Comparison of ENCODE assay signal across 24 mouse cellular contexts in genomic region chr2:83340168-83340567, GRCm38 (mm10).
DNase-seq lines count a peak whose midpoint lies in the region; TF ChIP-seq lines count a peak whose summit lies in the region.
"Had no signal": no experiment of that assay in that cellular context is flagged by ENCODE, and none has a peak within 500 bp of the region (broad histone marks: within the 10 kb centered on the region; RNA-seq: fewer than 3 reads in every experiment).

No protein-coding gene starts in this region.

- H3K27me3 ChIP-seq in limb, embryonic 10.5 days (ENCODE audit: low read depth, poor library complexity, severe bottlenecking) = no peaks in the 10 kb centered on the region
- H3K27me3 ChIP-seq: embryonic facial prominence, embryonic 13.5 days; forebrain, embryonic 13.5 days; heart, embryonic 13.5 days; hindbrain, embryonic 12.5 days; stomach, embryonic 15.5 days had no signal

- WGBS in limb, embryonic 10.5 days = 84% methylated on average over 6 of the region's 6 CpGs

- peak; percentile 48 for TF ChIP-seq CTCF in layer of hippocampus, adult 2 months (conservative IDR thresholded peaks at IDR 0.05)
- TF ChIP-seq CTCF in brain, embryonic 14.5 days (IDR thresholded peaks at IDR 0.05; ENCODE audit: borderline replicate concordance, extremely low read depth, insufficient read depth, insufficient read length) = peak; percentile 2; the same call in 1 of the 2 replicates

- H3K4me3 ChIP-seq in layer of hippocampus, adult 2 months = no peak overlapping the region
- no peak overlapping the region for H3K4me3 ChIP-seq in ES-E14 (ENCODE audit: insufficient read depth in 1 of 2, low read depth in 1 of 2, low read length in 2 of 2, poor library complexity in 1 of 2, severe bottlenecking in 1 of 2)
- no peak overlapping the region for H3K4me3 ChIP-seq in limb, embryonic 10.5 days
- H3K4me3 ChIP-seq: embryonic facial prominence, embryonic 13.5 days; forebrain, embryonic 13.5 days; heart, embryonic 13.5 days; hindbrain, embryonic 12.5 days; stomach, embryonic 15.5 days had no signal

- no peak for TF ChIP-seq POLR2A in brain, embryonic 14.5 days (IDR thresholded peaks at IDR 0.05; ENCODE audit: borderline replicate concordance, extremely low read depth, insufficient read depth, insufficient read length, poor library complexity, severe bottlenecking)

- H3K4me1 ChIP-seq in ES-E14 (ENCODE audit: control insufficient read depth in 2 of 2, insufficient read depth in 2 of 2, low read length in 2 of 2, poor library complexity in 1 of 2) = no peaks in the 10 kb centered on the region
- H3K4me1 ChIP-seq in limb, embryonic 10.5 days = no peaks in the 10 kb centered on the region
- H3K4me1 ChIP-seq: embryonic facial prominence, embryonic 13.5 days; forebrain, embryonic 13.5 days; heart, embryonic 13.5 days; hindbrain, embryonic 12.5 days; stomach, embryonic 15.5 days had no signal

- H3K36me3 ChIP-seq in ES-E14 (ENCODE audit: control insufficient read depth, insufficient read depth, low read length, poor library complexity, severe bottlenecking) = no peaks in the 10 kb centered on the region
- H3K36me3 ChIP-seq in limb, embryonic 10.5 days = no peaks in the 10 kb centered on the region
- H3K36me3 ChIP-seq: embryonic facial prominence, embryonic 13.5 days; heart, embryonic 13.5 days; hindbrain, embryonic 12.5 days; stomach, embryonic 15.5 days had no signal

- H3K9ac ChIP-seq in ES-E14 (ENCODE audit: insufficient read depth, low read depth, low read length, poor library complexity, severe bottlenecking) = no peak overlapping the region
- H3K9ac ChIP-seq: embryonic facial prominence, embryonic 13.5 days; forebrain, embryonic 13.5 days; heart, embryonic 13.5 days; hindbrain, embryonic 12.5 days; liver, embryonic 14.5 days; lung, embryonic 14.5 days; stomach, embryonic 15.5 days had no signal

- H3K27ac ChIP-seq in layer of hippocampus, adult 2 months = no peak overlapping the region
- H3K27ac ChIP-seq in ES-E14 (ENCODE audit: insufficient read depth, low read depth, low read length, poor library complexity, severe bottlenecking) = no peak overlapping the region
- no peak overlapping the region for H3K27ac ChIP-seq in limb, embryonic 10.5 days
- H3K27ac ChIP-seq: embryonic facial prominence, embryonic 13.5 days; forebrain, embryonic 13.5 days; heart, embryonic 13.5 days; hindbrain, embryonic 12.5 days; liver, embryonic 14.5 days; stomach, embryonic 15.5 days had no signal

- H3K9me3 ChIP-seq in ES-E14 (ENCODE audit: control insufficient read depth, insufficient read depth, low read depth, low read length) = no peaks in the 10 kb centered on the region
- no peaks in the 10 kb centered on the region for H3K9me3 ChIP-seq in limb, embryonic 10.5 days (replicated peaks)
- H3K9me3 ChIP-seq: embryonic facial prominence, embryonic 13.5 days; forebrain, embryonic 13.5 days; heart, embryonic 13.5 days; hindbrain, embryonic 12.5 days; stomach, embryonic 15.5 days had no signal

- peak; percentile 13 for DNase-seq in embryo, embryonic 10 days (ENCODE audit: low spot score)
- DNase-seq in embryo, embryonic 9.5 days (ENCODE audit: extremely low spot score) = no peak
- no peak for DNase-seq in layer of hippocampus, adult 2 months (ENCODE audit: low spot score in 2 of 2)
- DNase-seq in layer of hippocampus, postnatal 10 days (ENCODE audit: low spot score in 2 of 2) = no peak
- DNase-seq in ES-E14 (ENCODE audit: low read depth, low spot score) = peak; percentile 51
- no peak for DNase-seq in brain, embryonic 14.5 days (ENCODE audit: low read depth)
- no peak for DNase-seq in adrenal gland, adult 18-20 months (ENCODE audit: low spot score in 2 of 2)
- DNase-seq in limb, embryonic 10.5 days (ENCODE audit: low spot score) = no peak
- DNase-seq: adrenal gland, postnatal 14 days; cerebellum, adult 8-10 months; gastrocnemius, postnatal 10 days; heart, adult 11 months; kidney, postnatal 36 days; lung, embryonic 14.5 days; midbrain, embryonic 14.5 days; right cerebral cortex, postnatal 4 days; thymus, adult 18-20 months; thymus, postnatal 36 days had no signal

- in situ Hi-C loops in ES-E14 (cut with MboI; ENCODE audit: low sequenced_read_pairs in 2 of 2, unreplicated experiment in 2 of 2) = no loop called here

TF ChIP-seq in ES-E14, 5 proteins besides CTCF, POLR2A, EP300 and RAD21:
- TF ChIP-seq ZC3H11A (IDR thresholded peaks at IDR 0.05; ENCODE audit: borderline replicate concordance, low read depth, low read length) (peak; percentile 52), MAFK (IDR thresholded peaks at IDR 0.05; ENCODE audit: insufficient read depth, low read depth, low read length) (no peak), ZNF384 (IDR thresholded peaks at IDR 0.05; ENCODE audit: low read depth, low read length) (no peak), HCFC1 (IDR thresholded peaks at IDR 0.05; ENCODE audit: borderline replicate concordance, insufficient read depth, low read length) (no peak), CHD2 (IDR thresholded peaks at IDR 0.05; ENCODE audit: low read depth, low read length) (no peak)

Comparison
In these comparisons a context has a peak if more than half of its experiments do, and no peak if none do; other contexts are left out.
1. DNase-seq: peak in embryo, embryonic 10 days (single experiment) and ES-E14 (single experiment); none in embryo, embryonic 9.5 days (single experiment), layer of hippocampus, adult 2 months (0 of 2), layer of hippocampus, postnatal 10 days (0 of 2), brain, embryonic 14.5 days (single experiment), adrenal gland, adult 18-20 months (0 of 2) and limb, embryonic 10.5 days (single experiment).